Mouse (Mus musculus) lung, postnatal 0 days (tissue): Measurements from ENCODE around the gene Fndc3b.

Experiments used
- CTCF ChIP-seq: IDR thresholded peaks from 2 replicates; pipeline ENCODE4 v1.5.1; 2016; ENCODE audit warnings: antibody characterized with exemption, mild to moderate bottlenecking
- EP300 ChIP-seq: IDR thresholded peaks from 2 replicates; pipeline ENCODE4 v1.6.1; 2016; ENCODE audit warnings: antibody characterized with exemption, mild to moderate bottlenecking, control low read depth

DNA sequence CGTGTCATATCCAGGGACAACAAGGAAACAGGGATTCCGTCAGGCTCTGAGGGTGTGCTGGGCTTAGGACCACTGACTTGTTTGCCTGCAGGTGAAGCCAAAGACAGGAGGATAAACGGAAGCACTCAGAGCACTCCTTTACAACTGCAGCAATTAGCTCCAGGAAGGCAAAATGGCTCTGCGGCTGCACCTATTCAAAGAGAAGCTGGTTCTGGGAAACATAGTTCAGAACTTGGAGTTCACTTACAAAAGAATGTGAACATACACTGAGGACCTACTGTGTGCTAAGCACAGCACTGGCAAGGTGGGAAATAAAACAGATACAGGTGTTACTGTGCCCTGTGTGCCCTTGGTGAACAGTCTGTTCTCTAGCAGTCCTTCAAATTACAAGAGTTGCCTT is 177.4 kb downstream of the Fndc3b start:
- TF ChIP-seq EP300, result no peak
- TF ChIP-seq CTCF, result no peak
